Mouse (Mus musculus): Measurements from ENCODE around the gene Raet1e.

- peak; percentile 76 for TF ChIP-seq CTCF (IDR thresholded peaks at IDR 0.05; ENCODE audit: low read depth)
- TF ChIP-seq EP300 (optimal IDR thresholded peaks at IDR 0.05) = no peak
Observed at GRCm38 (mm10) chr10:22148441-22149072, 9.8 kb upstream of the Raet1e start.

Data from stomach, postnatal 0 days (tissue).